Mouse (Mus musculus): ENCODE measurements around the gene Tbc1d9. TPM values are rescaled to one million over a fixed set of nuclear protein-coding genes. Genes with fewer than 3 reads are reported as not detected.

Gene Tbc1d9
- polyA plus RNA-seq, 1 experiment from 2014 or later, result 2.6 TPM

DNA sequence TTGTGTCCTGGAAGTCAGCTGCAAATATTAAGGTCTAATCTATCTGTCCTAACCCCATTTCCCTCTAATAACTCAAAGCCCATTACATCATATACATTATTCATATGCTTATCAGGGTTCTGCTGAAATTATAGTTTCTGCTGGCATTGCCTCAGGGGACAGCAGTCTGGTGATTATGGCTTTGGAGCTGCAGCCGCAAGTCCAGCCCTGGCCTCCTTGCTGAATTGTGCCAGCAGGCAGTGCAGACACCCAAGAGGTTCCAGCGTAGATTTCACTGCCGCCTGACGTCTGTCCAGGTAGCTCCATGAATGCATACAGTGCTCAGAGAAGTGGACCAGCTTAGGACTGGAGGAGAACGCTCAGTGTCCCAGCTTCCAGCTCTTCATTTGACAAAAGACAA, 17.6 kb downstream of the Tbc1d9 start:
- Histone ChIP-seq H3K4me3 (replicated peaks) (no peak overlapping the region), H3K9ac (no peak overlapping the region), H3K36me3 (no peaks in the 10 kb centered on the region), H3K9me3 (no peaks in the 10 kb centered on the region), H3K4me2 (replicated peaks) (no peak overlapping the region), H3K27ac (peak overlapping the region; percentile 63), H3K27me3 (replicated peaks) (no peaks in the 10 kb centered on the region), H3K4me1 (replicated peaks) (peaks cover 18% of the 10 kb centered on the region)
- ATAC-seq, result peak; percentile 6; the same call in 1 of the 2 replicates
- 53% methylated on average over 5 of the region's 5 CpGs for WGBS

DNA sequence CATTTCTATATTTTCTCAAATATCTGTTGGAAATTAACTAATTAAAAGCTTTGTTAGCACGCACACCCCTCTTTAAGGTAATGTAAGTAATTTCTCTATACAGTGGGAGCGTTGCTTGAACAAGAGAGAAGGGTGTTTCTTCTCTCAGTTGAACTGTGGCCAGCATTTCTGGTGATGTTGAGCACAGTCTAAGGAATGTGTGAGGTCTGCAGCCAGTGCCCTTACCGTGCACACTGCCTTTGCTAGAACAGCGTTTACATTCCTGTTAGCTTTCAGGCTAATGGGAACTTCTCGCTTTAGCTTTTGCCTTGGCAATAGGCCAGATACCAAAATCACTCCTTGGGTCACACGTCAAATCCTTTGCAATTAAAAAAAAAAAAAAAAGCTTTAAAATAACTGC, 21.2 kb downstream of the Tbc1d9 start:
- Histone ChIP-seq H3K4me3 (replicated peaks) (no peak overlapping the region), H3K9me3 (no peaks in the 10 kb centered on the region), H3K9ac (no peak overlapping the region), H3K36me3 (no peaks in the 10 kb centered on the region), H3K27me3 (replicated peaks) (no peaks in the 10 kb centered on the region), H3K4me1 (replicated peaks) (peaks cover 13% of the 10 kb centered on the region; the same call in 1 of the 2 replicates), H3K4me2 (replicated peaks) (no peak overlapping the region), H3K27ac (no peak overlapping the region)
- 34% methylated on average over 6 of the region's 6 CpGs for WGBS
- ATAC-seq, result no peak

DNA sequence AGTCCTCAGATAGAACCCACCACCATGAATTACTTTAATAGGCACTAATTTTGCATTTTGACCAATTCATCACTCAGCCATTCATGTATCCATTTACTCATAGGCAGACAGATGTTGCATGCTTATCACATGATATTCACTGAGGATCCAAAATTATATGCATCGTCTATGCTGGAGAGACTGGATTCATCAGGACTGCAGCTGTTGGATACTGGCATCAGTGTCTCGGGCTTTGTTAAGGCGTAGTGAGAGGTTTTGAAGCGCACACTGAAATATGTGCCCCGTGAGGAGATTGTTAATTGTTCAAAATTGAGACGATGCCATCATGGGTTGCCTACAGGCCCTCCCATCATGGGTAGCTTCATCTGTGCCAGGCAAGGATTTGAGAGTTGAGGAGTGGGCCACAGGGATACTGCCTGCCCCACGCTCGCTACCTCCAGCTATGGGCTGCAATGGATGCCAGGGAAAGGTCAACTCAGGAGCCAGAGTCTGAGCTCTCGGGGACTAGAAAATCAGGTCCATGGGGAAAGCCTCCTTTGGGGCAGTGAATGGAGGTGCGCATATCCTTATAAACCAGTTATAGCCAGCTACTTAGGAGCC, 22.3 kb downstream of the Tbc1d9 start:
- Histone ChIP-seq H3K4me2 (replicated peaks) (no peak overlapping the region), H3K9me3 (no peaks in the 10 kb centered on the region), H3K27ac (no peak overlapping the region), H3K36me3 (no peaks in the 10 kb centered on the region), H3K4me1 (replicated peaks) (peaks cover 8% of the 10 kb centered on the region; the same call in 1 of the 2 replicates), H3K4me3 (replicated peaks) (no peak overlapping the region), H3K27me3 (replicated peaks) (no peaks in the 10 kb centered on the region), H3K9ac (no peak overlapping the region)
- ATAC-seq, result no peak
- 89% methylated on average over 10 of the region's 10 CpGs for WGBS

DNA sequence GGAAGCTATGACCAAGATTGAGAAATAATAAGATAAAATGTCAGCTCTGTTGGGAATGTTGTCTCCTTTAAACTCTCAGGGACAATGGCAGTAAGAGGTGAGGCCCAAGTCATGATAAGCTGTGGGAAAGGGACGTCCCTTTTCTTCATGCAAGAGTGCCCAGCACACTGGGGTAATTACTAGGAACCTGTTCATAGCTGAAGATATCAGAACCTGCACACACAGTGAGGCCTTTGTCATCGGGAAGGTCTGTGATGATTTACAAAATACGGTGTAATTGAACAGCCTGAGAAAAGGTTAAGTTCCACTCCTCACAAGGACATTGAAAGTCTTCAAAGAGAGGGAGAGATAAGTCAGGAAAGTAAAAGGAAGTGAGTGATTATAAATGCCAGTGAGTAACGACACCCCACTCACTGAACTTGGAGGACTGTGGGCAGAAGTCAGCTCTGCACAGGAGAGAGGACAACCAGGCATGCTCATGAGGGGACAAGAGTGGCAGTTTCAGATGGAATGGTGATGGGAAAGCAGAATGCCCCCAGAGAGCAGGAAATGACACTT, 24.5 kb downstream of the Tbc1d9 start:
- Histone ChIP-seq H3K9me3 (no peaks in the 10 kb centered on the region), H3K4me2 (replicated peaks) (no peak overlapping the region), H3K4me3 (replicated peaks) (no peak overlapping the region), H3K36me3 (no peaks in the 10 kb centered on the region), H3K27ac (no peak overlapping the region), H3K9ac (no peak overlapping the region), H3K27me3 (replicated peaks) (no peaks in the 10 kb centered on the region), H3K4me1 (replicated peaks) (peaks cover 2% of the 10 kb centered on the region; the same call in 1 of the 2 replicates)
- 48% methylated on average over 4 of the region's 4 CpGs for WGBS
- peak; percentile 89 for ATAC-seq

DNA sequence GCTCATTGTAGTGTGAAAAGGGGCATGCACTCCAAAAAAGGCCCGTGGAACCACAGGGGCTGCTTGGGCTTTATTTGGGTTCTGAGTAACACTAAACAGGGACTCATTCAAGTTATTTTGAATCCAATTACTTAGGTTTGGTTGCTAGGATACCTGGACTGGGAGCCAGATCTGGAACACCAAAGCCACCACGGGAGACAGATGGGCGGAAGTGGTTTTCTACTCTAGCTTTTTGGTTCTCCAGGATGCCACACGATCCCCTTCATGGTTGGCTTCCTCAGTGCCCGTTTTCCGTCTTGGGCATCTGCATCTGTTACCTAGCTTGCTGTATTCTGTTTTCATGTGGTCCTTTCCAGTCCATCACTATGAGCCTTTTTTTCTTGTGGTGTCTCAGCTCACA, 30.9 kb downstream of the Tbc1d9 start:
- no peak for ATAC-seq
- Histone ChIP-seq H3K4me1 (replicated peaks) (peaks cover 14% of the 10 kb centered on the region; the same call in 1 of the 2 replicates), H3K9ac (no peak overlapping the region), H3K27ac (no peak overlapping the region), H3K4me2 (replicated peaks) (no peak overlapping the region), H3K9me3 (no peaks in the 10 kb centered on the region), H3K4me3 (replicated peaks) (no peak overlapping the region), H3K27me3 (replicated peaks) (no peaks in the 10 kb centered on the region), H3K36me3 (no peaks in the 10 kb centered on the region)
- WGBS, result 79% methylated on average over 6 of the region's 6 CpGs

DNA sequence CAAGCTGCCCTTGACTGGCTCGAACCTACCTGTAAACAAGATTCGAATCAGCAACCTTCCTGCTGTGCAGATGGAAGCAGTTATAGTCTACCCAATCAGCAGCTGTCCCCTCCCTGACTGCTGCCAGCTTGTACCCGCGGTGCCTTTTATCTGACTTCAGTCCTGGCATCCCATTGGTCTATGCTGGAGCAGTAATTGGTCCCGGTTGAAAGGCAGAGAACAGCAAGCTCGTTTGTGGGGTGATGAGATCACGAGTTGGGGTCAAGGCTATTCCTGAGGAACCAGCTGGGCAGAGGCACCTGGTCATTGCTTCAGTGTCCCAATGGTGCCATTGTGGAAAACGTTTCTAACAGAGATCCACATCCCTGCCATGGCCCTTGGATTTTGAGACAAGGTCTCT, 34.6 kb downstream of the Tbc1d9 start:
- peaks cover 14% of the 10 kb centered on the region; the same call in 1 of the 2 replicates for H3K4me1 ChIP-seq (replicated peaks)
- ATAC-seq, result no peak
- H3K4me2 ChIP-seq (replicated peaks), result no peak overlapping the region
- H3K9ac ChIP-seq, result no peak overlapping the region
- no peaks in the 10 kb centered on the region for H3K9me3 ChIP-seq
- 75% methylated on average over 8 of the region's 8 CpGs for WGBS
- H3K27ac ChIP-seq, result 0 out of 2 replicates have a peak overlapping the region, but pooled peaks have one; percentile 68
- no peak overlapping the region for H3K4me3 ChIP-seq (replicated peaks)
- H3K27me3 ChIP-seq (replicated peaks), result no peaks in the 10 kb centered on the region
- no peaks in the 10 kb centered on the region for H3K36me3 ChIP-seq

DNA sequence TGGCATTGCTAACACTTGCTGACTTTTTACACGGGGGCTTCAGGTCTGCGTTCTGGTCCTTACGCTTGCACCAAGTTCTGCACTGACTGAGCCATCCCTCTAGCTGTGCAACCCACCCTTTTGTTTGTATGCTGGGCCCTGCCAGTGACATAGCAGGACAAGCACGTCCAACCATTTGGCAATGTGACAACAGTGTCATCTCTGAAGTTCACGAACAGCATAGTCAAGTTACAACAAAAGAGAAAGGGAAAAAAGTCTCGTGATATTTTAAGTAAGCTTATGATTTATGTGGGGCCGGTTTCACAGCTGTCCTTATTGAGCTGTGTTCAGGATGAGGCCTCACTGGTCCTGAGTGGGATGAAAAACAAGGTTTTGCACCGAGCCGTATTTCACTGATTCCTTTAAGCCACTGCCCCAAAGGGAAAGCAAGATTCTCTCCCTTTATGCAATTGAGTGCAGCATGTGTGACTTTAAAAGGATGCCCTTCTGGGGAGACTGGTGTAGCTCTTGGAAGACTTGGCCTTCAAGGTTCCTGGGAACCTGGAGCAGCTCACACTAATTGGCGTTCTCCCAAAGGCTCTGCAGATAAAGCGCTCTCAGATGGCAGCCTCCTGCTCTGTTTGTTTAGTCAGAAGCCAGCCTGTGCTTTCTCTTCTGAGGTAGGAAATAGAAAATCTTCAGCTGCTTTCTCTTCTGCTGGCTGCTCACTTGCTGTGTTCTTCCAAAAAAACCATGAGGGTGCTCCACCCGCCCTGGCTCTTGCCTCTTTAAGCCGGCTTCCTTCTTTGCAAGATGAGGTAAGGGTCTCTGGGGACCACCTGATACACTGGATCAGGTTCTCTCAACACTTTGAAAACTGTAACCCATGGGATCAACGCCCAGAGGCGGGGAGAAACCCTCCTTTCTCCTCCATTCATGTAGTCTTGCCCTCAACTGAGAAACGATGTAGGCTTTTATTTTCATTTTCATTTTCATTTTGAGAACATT, 35.3 kb downstream of the Tbc1d9 start:
- H3K4me1 ChIP-seq (replicated peaks), result peaks cover 14% of the 10 kb centered on the region; the same call in 1 of the 2 replicates
- ATAC-seq, result peak; percentile 78
- H3K9me3 ChIP-seq, result no peaks in the 10 kb centered on the region
- H3K27ac ChIP-seq, result peak overlapping the region; percentile 68
- H3K36me3 ChIP-seq, result no peaks in the 10 kb centered on the region
- no peak overlapping the region for H3K4me3 ChIP-seq (replicated peaks)
- WGBS, result 50% methylated on average over 16 of the region's 16 CpGs
- H3K9ac ChIP-seq, result peak overlapping the region; percentile 26
- peak overlapping the region; percentile 34; the same call in 1 of the 2 replicates for H3K4me2 ChIP-seq (replicated peaks)
- no peaks in the 10 kb centered on the region for H3K27me3 ChIP-seq (replicated peaks)

DNA sequence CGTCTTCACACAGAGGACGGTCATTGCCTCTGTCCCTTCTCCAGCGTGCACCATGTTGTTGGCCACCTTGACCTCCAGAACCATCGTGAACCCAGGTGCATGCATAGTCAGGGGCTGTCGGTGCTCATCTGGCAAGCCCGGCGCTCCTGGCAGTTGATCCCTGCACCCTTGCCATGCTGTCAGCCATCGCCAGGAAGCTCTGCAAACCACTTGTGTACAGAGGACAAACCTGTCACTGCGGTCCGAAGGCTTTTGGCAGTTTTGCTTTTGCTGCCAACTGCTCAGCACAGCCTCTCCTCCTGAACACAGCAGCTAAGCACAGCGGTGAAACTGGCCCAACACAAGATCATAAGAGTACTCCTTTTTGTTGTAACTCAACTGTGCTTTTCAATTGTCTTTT, 37.8 kb downstream of the Tbc1d9 start:
- Histone ChIP-seq H3K36me3 (no peaks in the 10 kb centered on the region), H3K27me3 (replicated peaks) (no peaks in the 10 kb centered on the region), H3K27ac (no peak overlapping the region), H3K4me2 (replicated peaks) (no peak overlapping the region), H3K9me3 (no peaks in the 10 kb centered on the region), H3K4me3 (replicated peaks) (no peak overlapping the region), H3K4me1 (replicated peaks) (peaks cover 14% of the 10 kb centered on the region; the same call in 1 of the 2 replicates), H3K9ac (no peak overlapping the region)
- 91% methylated on average over 11 of the region's 11 CpGs for WGBS
- no peak for ATAC-seq

DNA sequence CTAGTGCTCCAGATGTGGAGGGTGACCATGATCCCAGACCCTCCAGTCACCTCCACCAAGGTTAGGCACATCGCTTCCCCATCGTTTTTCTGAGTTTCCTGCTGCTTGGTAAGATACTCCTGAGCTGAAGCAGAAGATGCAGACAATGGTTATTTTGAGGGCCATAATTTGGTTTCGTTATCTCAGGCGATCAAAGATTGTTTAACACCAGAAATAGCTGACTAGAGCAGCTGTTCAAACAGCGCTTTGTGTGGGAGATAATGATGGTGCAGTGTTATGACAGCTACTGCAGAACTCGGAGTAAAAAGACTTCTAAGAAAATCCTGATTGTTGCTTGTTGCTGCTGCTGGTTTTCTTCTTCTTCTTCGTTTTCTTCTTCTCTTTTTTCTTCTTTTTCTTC, 40.8 kb downstream of the Tbc1d9 start:
- H3K27ac ChIP-seq, result no peak overlapping the region
- H3K4me1 ChIP-seq (replicated peaks), result no peaks in the 10 kb centered on the region; the same call in 1 of the 2 replicates
- H3K4me2 ChIP-seq (replicated peaks), result no peak overlapping the region
- no peaks in the 10 kb centered on the region for H3K27me3 ChIP-seq (replicated peaks)
- 50% methylated on average over 7 of the region's 7 CpGs for WGBS
- H3K36me3 ChIP-seq, result no peaks in the 10 kb centered on the region
- H3K9ac ChIP-seq, result no peak overlapping the region
- no peak overlapping the region for H3K4me3 ChIP-seq (replicated peaks)
- peak; percentile 26; the same call in 1 of the 2 replicates for ATAC-seq
- no peaks in the 10 kb centered on the region for H3K9me3 ChIP-seq

DNA sequence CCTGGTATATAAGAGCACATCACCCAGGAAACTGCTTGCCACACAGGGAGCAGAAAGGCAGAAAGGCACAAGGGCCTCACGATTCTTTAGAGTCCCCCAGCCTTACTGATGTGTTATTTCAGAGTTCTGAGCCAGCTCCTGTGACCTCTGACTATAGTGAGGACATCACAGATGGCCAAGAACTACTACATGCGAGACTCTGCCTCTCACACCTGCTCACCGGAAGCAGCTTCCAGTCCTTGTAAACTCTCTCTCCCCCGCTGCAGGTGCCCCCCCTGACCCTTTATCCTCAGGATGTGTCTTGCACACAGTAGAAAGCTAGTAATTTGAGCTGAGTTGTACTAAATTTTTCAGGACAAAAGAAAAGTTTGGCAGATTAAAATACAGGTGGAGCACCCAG, 44.4 kb downstream of the Tbc1d9 start:
- Histone ChIP-seq H3K4me1 (replicated peaks) (no peaks in the 10 kb centered on the region), H3K36me3 (0 out of 2 replicates have a peak, but pooled peaks cover 4% of the 10 kb centered on the region), H3K27ac (no peak overlapping the region), H3K9ac (no peak overlapping the region), H3K4me3 (replicated peaks) (no peak overlapping the region), H3K4me2 (replicated peaks) (no peak overlapping the region), H3K27me3 (replicated peaks) (no peaks in the 10 kb centered on the region), H3K9me3 (no peaks in the 10 kb centered on the region)
- 56% methylated on average over 4 of the region's 4 CpGs for WGBS
- no peak for ATAC-seq

DNA sequence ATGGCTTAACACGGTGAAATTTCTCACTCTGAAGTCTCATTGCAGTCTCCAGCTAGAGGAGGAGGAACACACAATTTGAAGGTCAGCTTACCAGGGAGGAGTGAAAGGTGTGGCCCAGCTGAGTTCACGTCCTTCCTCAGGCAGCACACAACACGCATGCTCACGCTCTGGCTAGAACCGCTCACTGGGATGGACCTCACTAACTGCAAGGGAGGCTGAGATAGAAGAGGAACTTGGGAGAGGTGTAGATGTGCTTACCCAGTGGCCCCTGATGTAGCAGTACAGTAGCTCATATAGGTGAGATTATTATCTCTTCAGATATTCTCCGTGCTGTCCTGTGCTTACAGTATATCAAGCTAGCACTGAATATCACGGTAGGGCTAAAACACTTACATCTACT, 45.5 kb downstream of the Tbc1d9 start:
- H3K9ac ChIP-seq, result no peak overlapping the region
- no peak for ATAC-seq
- H3K4me3 ChIP-seq (replicated peaks), result no peak overlapping the region
- H3K9me3 ChIP-seq, result no peaks in the 10 kb centered on the region
- WGBS, result 81% methylated on average over 7 of the region's 7 CpGs
- H3K27ac ChIP-seq, result no peak overlapping the region
- H3K36me3 ChIP-seq, result 0 out of 2 replicates have a peak, but pooled peaks cover 4% of the 10 kb centered on the region
- H3K4me1 ChIP-seq (replicated peaks), result no peaks in the 10 kb centered on the region
- H3K4me2 ChIP-seq (replicated peaks), result no peak overlapping the region
- no peaks in the 10 kb centered on the region for H3K27me3 ChIP-seq (replicated peaks)

DNA sequence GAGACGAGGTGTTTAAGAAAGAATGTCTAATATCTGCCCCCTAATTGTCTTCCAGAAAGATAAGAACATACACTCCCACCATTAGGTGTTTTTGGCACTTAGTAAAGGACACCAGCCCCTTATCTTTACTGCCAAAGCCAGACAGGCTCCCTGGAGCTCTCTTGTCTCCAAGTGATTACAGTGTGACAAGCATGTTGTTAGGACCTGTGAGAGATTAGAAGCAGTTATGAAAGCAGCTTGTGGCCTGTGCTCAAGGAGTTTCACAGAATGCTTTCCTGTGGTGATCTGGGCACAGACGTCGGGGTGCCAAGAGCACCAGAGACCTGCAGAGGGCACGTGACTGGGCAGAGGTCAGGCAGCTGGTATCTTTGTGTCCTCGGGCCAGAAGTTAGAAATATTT, 49.9 kb downstream of the Tbc1d9 start:
- Histone ChIP-seq H3K36me3 (0 out of 2 replicates have a peak, but pooled peaks cover 4% of the 10 kb centered on the region), H3K4me3 (replicated peaks) (no peak overlapping the region), H3K9me3 (no peaks in the 10 kb centered on the region), H3K27me3 (replicated peaks) (no peaks in the 10 kb centered on the region), H3K4me2 (replicated peaks) (no peak overlapping the region), H3K27ac (0 out of 2 replicates have a peak overlapping the region, but pooled peaks have one; percentile 17), H3K4me1 (replicated peaks) (no peaks in the 10 kb centered on the region), H3K9ac (no peak overlapping the region)
- ATAC-seq, result peak; percentile 73
- 42% methylated on average over 5 of the region's 5 CpGs for WGBS
